Mouse (Mus musculus): ENCODE data around the gene Ric3. TPM values are rescaled to one million over a fixed set of nuclear protein-coding genes. Genes with fewer than 3 reads are reported as not detected.
"Not testable (repeated sequence)": the region's sequence is repeated elsewhere in the genome, so short reads cannot be mapped to it uniquely, and the experiment has no call there.

The Ric3 gene
- polyA plus RNA-seq, 1 experiment = 61.6 TPM

DNA sequence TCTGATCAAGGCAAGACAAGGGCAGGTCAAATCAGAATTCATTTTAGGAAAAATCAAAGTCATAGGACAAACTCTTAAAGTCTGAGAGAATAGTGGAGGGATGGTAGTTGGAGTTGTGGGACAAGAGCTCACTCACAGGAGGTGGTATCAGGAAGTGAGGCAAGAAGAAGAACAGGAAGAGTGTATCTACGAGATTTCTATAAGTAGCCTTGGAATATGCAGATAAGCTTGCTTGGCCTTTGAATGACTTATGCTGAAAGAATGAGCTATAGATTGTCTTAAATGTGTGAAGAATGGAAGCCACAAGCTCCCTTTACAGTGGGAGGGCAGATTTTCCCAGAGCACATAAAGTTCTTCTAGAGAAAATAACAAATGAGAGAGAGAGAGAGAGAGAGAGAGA, 21.8 kb upstream of the Ric3 start:
- Histone ChIP-seq H3K4me3 (replicated peaks; ENCODE audit: insufficient read depth, low read depth, low read length) (no peak overlapping the region), H3K27ac (ENCODE audit: insufficient read depth, low read length) (no peak overlapping the region), H3K4me1 (ENCODE audit: control insufficient read depth, insufficient read depth, low read length) (no peaks in the 10 kb centered on the region), H3K27me3 (ENCODE audit: control insufficient read depth, insufficient read depth, low read length) (no peaks in the 10 kb centered on the region)
- TF ChIP-seq POLR2A (IDR thresholded peaks at IDR 0.05; ENCODE audit: borderline replicate concordance, insufficient read depth, low read length) = no peak
- TF ChIP-seq CTCF (IDR thresholded peaks at IDR 0.05; ENCODE audit: borderline replicate concordance, insufficient read depth, low read depth, low read length) = no peak
- 78% methylated on average over 1 of the region's 1 CpGs for WGBS
- no peak for DNase-seq

DNA sequence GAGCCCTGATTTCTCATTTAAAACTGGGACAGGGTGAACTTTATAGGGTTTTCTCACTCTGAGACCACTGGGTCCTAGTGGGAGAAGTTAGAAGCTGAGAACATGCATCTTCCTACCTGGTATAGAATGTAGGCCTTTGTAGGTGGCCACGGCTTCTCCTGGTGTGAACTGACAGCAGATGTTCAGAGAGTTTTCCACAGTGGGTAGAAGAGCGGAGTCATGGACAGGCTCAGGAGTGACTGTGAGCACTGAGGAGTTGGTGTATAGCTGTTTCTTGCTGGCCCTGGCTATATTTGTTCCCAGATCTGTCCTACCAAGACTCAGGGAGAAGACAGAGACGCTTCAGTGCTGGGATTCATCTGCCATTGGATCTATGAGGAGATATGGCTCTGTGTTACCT, 18.0 kb upstream of the Ric3 start:
- no peak overlapping the region for H3K27ac ChIP-seq (ENCODE audit: insufficient read depth, low read length)
- TF ChIP-seq POLR2A (IDR thresholded peaks at IDR 0.05; ENCODE audit: borderline replicate concordance, insufficient read depth, low read length) = no peak
- no peaks in the 10 kb centered on the region for H3K4me1 ChIP-seq (ENCODE audit: control insufficient read depth, insufficient read depth, low read length)
- no peaks in the 10 kb centered on the region for H3K27me3 ChIP-seq (ENCODE audit: control insufficient read depth, insufficient read depth, low read length)
- no peak overlapping the region for H3K4me3 ChIP-seq (replicated peaks; ENCODE audit: insufficient read depth, low read depth, low read length)
- WGBS = 85% methylated on average over 3 of the region's 3 CpGs
- DNase-seq = no peak

DNA sequence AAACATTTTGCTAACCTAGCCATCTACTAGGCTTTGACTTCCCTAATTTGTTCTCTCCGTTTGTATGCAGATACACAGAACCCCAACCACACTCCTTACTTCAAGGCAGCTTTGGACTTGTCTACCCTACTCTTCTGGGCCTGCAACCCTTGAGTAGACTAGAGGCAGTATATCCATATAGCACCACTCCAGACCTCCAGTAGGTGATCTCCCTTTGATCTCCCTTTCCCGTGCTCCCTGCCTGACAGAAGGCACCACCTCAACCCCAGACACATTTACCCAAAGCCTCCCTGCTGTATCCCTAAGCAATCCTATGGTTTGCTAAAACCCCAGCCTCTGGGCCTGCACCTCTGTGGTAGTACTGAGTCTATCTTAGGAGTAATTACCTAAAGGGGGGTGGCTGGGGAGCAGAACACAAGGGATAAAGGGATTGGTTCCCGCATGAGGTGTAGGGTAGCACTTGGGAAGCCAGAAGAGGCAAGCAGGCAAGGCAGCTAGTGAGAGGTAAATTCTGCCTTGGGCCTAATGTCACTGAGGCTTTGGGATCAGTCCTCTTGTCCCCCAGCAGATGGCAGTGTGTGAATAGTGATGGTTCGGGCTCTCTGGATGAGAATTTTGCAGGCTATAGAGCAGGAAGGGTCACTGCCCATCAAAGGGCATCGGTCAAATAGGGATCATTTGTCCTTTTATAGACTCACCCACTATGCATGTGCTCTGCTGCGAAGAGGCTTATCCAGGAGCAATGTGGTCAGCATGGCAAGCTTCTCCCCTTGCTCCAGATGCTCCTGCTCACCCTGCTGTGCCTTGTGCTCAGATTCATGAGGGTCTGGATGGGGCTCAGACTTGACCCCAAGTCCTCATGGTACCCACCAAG, 15.3 kb upstream of the Ric3 start:
- Histone ChIP-seq H3K4me1 (ENCODE audit: control insufficient read depth, insufficient read depth, low read length) (no peaks in the 10 kb centered on the region), H3K27me3 (ENCODE audit: control insufficient read depth, insufficient read depth, low read length) (no peaks in the 10 kb centered on the region), H3K4me3 (replicated peaks; ENCODE audit: insufficient read depth, low read depth, low read length) (no peak overlapping the region), H3K27ac (ENCODE audit: insufficient read depth, low read length) (no peak overlapping the region)
- DNase-seq = peak; percentile 56 to 65
- 31% methylated on average over 6 of the region's 6 CpGs for WGBS
- TF ChIP-seq POLR2A (IDR thresholded peaks at IDR 0.05; ENCODE audit: borderline replicate concordance, insufficient read depth, low read length) (no peak), CTCF (IDR thresholded peaks at IDR 0.05; ENCODE audit: borderline replicate concordance, insufficient read depth, low read depth, low read length) (peak; percentile 82)

DNA sequence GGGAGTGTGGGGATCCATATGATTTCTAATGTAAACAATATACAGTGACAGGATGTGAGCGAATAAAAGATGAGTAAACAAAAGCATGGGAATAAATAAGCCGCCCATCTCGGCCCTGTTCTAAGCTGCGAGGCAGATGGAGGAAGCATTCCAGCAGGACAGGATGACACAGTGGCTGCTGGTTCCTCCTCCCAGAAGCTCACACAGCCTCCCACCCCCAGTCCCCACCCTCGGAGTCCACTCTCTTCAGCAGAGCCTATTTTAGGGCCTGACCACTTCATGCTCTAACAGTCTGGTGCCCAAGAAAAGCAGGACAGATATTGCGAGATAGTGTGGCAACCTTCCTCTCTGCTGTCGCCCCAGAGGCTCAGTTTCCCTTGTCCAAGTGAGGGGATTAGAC, 14.1 kb upstream of the Ric3 start:
- TF ChIP-seq POLR2A (IDR thresholded peaks at IDR 0.05; ENCODE audit: borderline replicate concordance, insufficient read depth, low read length) = no peak
- no peak for TF ChIP-seq CTCF (IDR thresholded peaks at IDR 0.05; ENCODE audit: borderline replicate concordance, insufficient read depth, low read depth, low read length)
- no peak overlapping the region for H3K27ac ChIP-seq (ENCODE audit: insufficient read depth, low read length)
- WGBS = 73% methylated on average over 7 of the region's 7 CpGs
- no peaks in the 10 kb centered on the region for H3K27me3 ChIP-seq (ENCODE audit: control insufficient read depth, insufficient read depth, low read length)
- no peak for DNase-seq
- no peak overlapping the region for H3K4me3 ChIP-seq (replicated peaks; ENCODE audit: insufficient read depth, low read depth, low read length)
- no peaks in the 10 kb centered on the region for H3K4me1 ChIP-seq (ENCODE audit: control insufficient read depth, insufficient read depth, low read length)

DNA sequence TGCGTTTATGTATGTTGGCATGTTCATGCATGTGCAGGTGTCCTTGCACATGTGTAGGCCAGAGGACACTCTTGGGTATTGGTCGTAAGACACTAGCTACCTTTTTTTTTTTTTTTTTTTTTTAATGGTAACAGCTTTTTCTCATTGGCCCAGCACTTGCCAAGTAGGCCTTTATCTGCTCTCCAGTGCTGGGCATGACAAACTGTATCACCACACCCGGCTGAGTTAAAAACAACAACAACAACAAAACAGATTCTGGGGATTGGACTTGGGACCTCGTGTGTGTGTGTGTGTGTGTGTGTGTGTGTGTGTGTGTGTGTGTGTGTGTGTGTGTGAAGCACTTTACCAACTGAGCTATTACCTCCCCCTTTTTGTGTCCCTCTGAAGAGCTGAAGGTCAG, 13.5 kb upstream of the Ric3 start:
- no peak for TF ChIP-seq POLR2A (IDR thresholded peaks at IDR 0.05; ENCODE audit: borderline replicate concordance, insufficient read depth, low read length)
- no peak for TF ChIP-seq CTCF (IDR thresholded peaks at IDR 0.05; ENCODE audit: borderline replicate concordance, insufficient read depth, low read depth, low read length)
- H3K27ac ChIP-seq (ENCODE audit: insufficient read depth, low read length) = no peak overlapping the region
- WGBS = 83% methylated on average over 4 of the region's 4 CpGs
- H3K4me1 ChIP-seq (ENCODE audit: control insufficient read depth, insufficient read depth, low read length) = no peaks in the 10 kb centered on the region
- H3K4me3 ChIP-seq (replicated peaks; ENCODE audit: insufficient read depth, low read depth, low read length) = no peak overlapping the region
- DNase-seq = no peak
- no peaks in the 10 kb centered on the region for H3K27me3 ChIP-seq (ENCODE audit: control insufficient read depth, insufficient read depth, low read length)

DNA sequence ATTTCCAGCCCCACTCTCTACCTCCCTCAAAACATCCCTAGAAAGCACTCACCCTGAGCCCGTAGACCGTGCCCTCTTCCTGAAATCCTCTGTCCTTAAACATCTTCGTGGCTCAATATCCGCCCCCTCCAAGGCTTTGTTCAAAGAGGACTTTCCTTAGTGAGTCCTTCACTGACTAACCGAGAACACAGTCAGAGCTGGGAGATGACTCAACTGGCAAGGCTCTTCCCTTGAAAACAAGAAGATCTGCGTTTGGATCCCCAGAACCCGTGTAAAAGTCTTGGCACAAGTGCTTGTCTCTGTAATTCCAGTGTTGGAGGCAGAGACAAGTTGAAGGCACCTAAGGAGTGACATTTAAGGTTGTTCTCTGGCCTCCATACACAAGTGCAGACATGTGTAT, 11.2 kb upstream of the Ric3 start:
- TF ChIP-seq POLR2A (IDR thresholded peaks at IDR 0.05; ENCODE audit: borderline replicate concordance, insufficient read depth, low read length) = no peak
- no peak for TF ChIP-seq CTCF (IDR thresholded peaks at IDR 0.05; ENCODE audit: borderline replicate concordance, insufficient read depth, low read depth, low read length)
- DNase-seq = no peak
- Histone ChIP-seq H3K27ac (ENCODE audit: insufficient read depth, low read length) (no peak overlapping the region), H3K27me3 (ENCODE audit: control insufficient read depth, insufficient read depth, low read length) (no peaks in the 10 kb centered on the region), H3K4me1 (ENCODE audit: control insufficient read depth, insufficient read depth, low read length) (no peaks in the 10 kb centered on the region), H3K4me3 (replicated peaks; ENCODE audit: insufficient read depth, low read depth, low read length) (no peak overlapping the region)
- no CpG with 5 or more reads among the region's 7 CpGs for WGBS

DNA sequence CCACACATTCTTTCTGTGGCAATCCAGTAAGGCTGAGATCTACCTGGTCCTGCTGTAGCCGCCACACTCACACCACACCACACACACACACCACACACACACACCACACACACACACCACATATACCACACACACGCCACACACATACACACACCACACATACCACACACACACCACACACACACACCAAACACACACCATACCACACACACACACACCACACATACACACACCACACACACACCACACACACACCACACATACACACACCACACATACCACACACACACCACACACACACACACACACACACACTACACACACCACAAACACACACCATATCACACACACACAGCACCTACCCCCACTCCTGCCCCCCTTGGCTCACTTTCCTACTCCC, 8.2 kb upstream of the Ric3 start:
- no CpG with 5 or more reads among the region's 2 CpGs for WGBS

DNA sequence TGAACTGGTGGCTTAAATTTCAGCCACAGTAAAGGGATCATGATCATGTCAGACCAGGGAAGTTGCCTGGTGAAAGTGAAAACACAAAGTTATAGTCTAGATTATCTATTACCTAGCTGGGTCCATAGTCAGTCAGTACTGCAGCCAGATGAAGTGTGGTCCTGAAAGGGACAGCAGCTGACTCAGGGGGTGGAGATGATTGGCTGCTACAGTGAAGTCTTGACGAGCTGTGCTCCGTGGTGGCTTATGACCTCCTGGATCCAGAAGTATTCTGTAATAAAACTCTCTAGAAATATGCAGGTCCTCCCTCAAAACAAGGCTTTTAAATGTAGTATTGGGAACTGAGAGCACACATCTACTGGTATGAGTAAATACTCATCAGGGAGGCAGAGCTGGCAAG, 3.8 kb upstream of the Ric3 start:
- whole genome bisulfite sequencing = 24% methylated on average over 2 of the region's 2 CpGs
- TF ChIP-seq CTCF (IDR thresholded peaks at IDR 0.05; ENCODE audit: borderline replicate concordance, insufficient read depth, low read depth, low read length) (no peak), POLR2A (IDR thresholded peaks at IDR 0.05; ENCODE audit: borderline replicate concordance, insufficient read depth, low read length) (no peak)

More for the DNA sequence above, 8.2 kb upstream of the Ric3 start:
- not testable (repeated sequence) for H3K27ac ChIP-seq (ENCODE audit: insufficient read depth, low read length); H3K27me3 ChIP-seq (ENCODE audit: control insufficient read depth, insufficient read depth, low read length); DNase-seq; H3K4me1 ChIP-seq (ENCODE audit: control insufficient read depth, insufficient read depth, low read length); H3K4me3 ChIP-seq (replicated peaks; ENCODE audit: insufficient read depth, low read depth, low read length)

More for the DNA sequence above, 3.8 kb upstream of the Ric3 start:
- no peak overlapping the region for H3K4me3 ChIP-seq (replicated peaks; ENCODE audit: insufficient read depth, low read depth, low read length)
- H3K4me1 ChIP-seq (ENCODE audit: control insufficient read depth, insufficient read depth, low read length) = no peaks in the 10 kb centered on the region; the same call in 1 of the 2 replicates
- no peak for DNase-seq
- H3K27ac ChIP-seq (ENCODE audit: insufficient read depth, low read length) = no peak overlapping the region
- H3K27me3 ChIP-seq (ENCODE audit: control insufficient read depth, insufficient read depth, low read length) = no peaks in the 10 kb centered on the region

Measured in cerebellum, adult 2 months (tissue).